Mouse (Mus musculus) heart, embryonic 12.5 days (tissue): ENCODE data around the gene Tdrd12. TPM values are rescaled to one million over a fixed set of nuclear protein-coding genes. Genes with fewer than 3 reads are reported as not detected.
"Not testable (repeated sequence)": the region's sequence is repeated elsewhere in the genome, so short reads cannot be mapped to it uniquely, and the experiment has no call there.

Source experiments
- ATAC-seq: fragments of 200-750 bp; cut with Nextera tagmentation; 2 replicates; pipeline ENCODE4 v1.8.0; 2017; ENCODE audit warnings: moderate TSS enrichment, moderate library complexity; ENCODE audit not compliant: insufficient number of reproducible peaks, low FRiP score
- H3K27ac ChIP-seq: fragments of 300-500 bp; sonication (generic); 2 replicates; pipeline ENCODE4 v1.5.1; 2016; ENCODE audit warnings: mild to moderate bottlenecking, moderate library complexity; ENCODE audit not compliant: poor library complexity, severe bottlenecking
- H3K27me3 ChIP-seq: fragments of 300-500 bp; sonication (generic); replicated peaks from 2 replicates; pipeline ENCODE4 v1.6.1; 2016; ENCODE audit warnings: mild to moderate bottlenecking, moderate library complexity
- H3K36me3 ChIP-seq: fragments of 300-500 bp; sonication (generic); 2 replicates; pipeline ENCODE4 v1.6.1; 2016; ENCODE audit warnings: mild to moderate bottlenecking, moderate library complexity
- H3K4me1 ChIP-seq: fragments of 300-500 bp; sonication (generic); replicated peaks from 2 replicates; pipeline ENCODE4 v1.6.1; 2016; ENCODE audit warnings: mild to moderate bottlenecking
- H3K4me2 ChIP-seq: fragments of 300-500 bp; sonication (generic); 2 replicates; pipeline ENCODE4 v1.6.1; 2016; ENCODE audit warnings: mild to moderate bottlenecking, moderate library complexity
- H3K4me3 ChIP-seq: fragments of 300-500 bp; sonication (generic); 2 replicates; pipeline ENCODE4 v1.5.1; 2016; ENCODE audit warnings: mild to moderate bottlenecking
- H3K9ac ChIP-seq: fragments of 300-500 bp; sonication (generic); 2 replicates; pipeline ENCODE4 v1.6.1; 2016; ENCODE audit warnings: mild to moderate bottlenecking, moderate library complexity
- H3K9me3 ChIP-seq: fragments of 300-500 bp; sonication (generic); replicated peaks from 2 replicates; pipeline ENCODE4 v1.6.1; 2016; ENCODE audit warnings: mild to moderate bottlenecking, moderate library complexity
- WGBS: fragments of 180-500 bp; shearing (Covaris S2); methylation state at CpG from one replicate; pipeline ENCODE4 v1.1.7; 2016; 5-methylcytosine and 5-hydroxymethylcytosine counted together
- polyA plus RNA-seq: library from polyadenylated mRNA; unstranded; fragments of >200 nt; fragmentation: Nextera tagmentation; extraction: Ambion mirVana; gene quantifications from 2 replicates; pipeline ENCODE4 v1.2.1, GENCODE M21; 2016

Gene Tdrd12
- 0.37 and 0.82 TPM in 2 replicates for polyA plus RNA-seq

- Histone ChIP-seq H3K27ac (no peak within 1 kb of the TSS), H3K4me1 (no peaks in the 10 kb centered on the region), H3K4me2 (no peak within 1 kb of the TSS), H3K36me3 (no peaks in the 10 kb centered on the region), H3K9me3 (no peaks in the 10 kb centered on the region), H3K27me3 (no peaks in the 10 kb centered on the region), H3K9ac (no peak within 1 kb of the TSS), H3K4me3 (no peak within 1 kb of the TSS)
- 83% methylated on average over 17 of the region's 17 CpGs for WGBS
- no peak for ATAC-seq
Measured at GRCm38 (mm10) chr7:35537562-35537961, at the start of gene Tdrd12. TSS of gene Tdrd12 (minus strand) at chr7:35537745.

- WGBS = 21% methylated on average over 15 of the region's 15 CpGs
- no peak for ATAC-seq
- Histone ChIP-seq H3K36me3 (peaks cover 5% of the 10 kb centered on the region), H3K9me3 (no peaks in the 10 kb centered on the region), H3K27ac (no peak overlapping the region), H3K9ac (peak overlapping the region; percentile 89), H3K4me2 (peak overlapping the region; percentile 100), H3K4me1 (peaks cover 29% of the 10 kb centered on the region), H3K4me3 (peak overlapping the region; percentile 88), H3K27me3 (peaks cover 26% of the 10 kb centered on the region)
Measured at GRCm38 (mm10) chr7:35586906-35587445, 49.4 kb upstream of the Tdrd12 start.

GRCm38 (mm10) chr7:35586055-35586905 lies 48.7 kb upstream of the Tdrd12 start, which contains the start of gene Ankrd27:
TSS of gene Ankrd27 (plus strand) at chr7:35586244.
- peaks cover 29% of the 10 kb centered on the region for H3K4me1 ChIP-seq
- no peaks in the 10 kb centered on the region for H3K36me3 ChIP-seq
- H3K4me2 ChIP-seq = peak within 1 kb of the TSS; percentile 100
- H3K4me3 ChIP-seq = peak within 1 kb of the TSS; percentile 88
- ATAC-seq = peak; percentile 97
- H3K9me3 ChIP-seq = no peaks in the 10 kb centered on the region
- under 1% methylated on average over 49 of the region's 49 CpGs for WGBS
- peak within 1 kb of the TSS; percentile 76 for H3K27ac ChIP-seq
- H3K27me3 ChIP-seq = peaks cover 26% of the 10 kb centered on the region
- peak within 1 kb of the TSS; percentile 89 for H3K9ac ChIP-seq

GRCm38 (mm10) chr7:35585191-35586054 lies 47.9 kb upstream of the Tdrd12 start, which contains the start of gene Rgs9bp:
TSS of gene Rgs9bp (minus strand) at chr7:35585582.
- no peaks in the 10 kb centered on the region for H3K9me3 ChIP-seq
- peak; percentile 81 for ATAC-seq
- peak within 1 kb of the TSS; percentile 88 for H3K4me3 ChIP-seq
- WGBS = under 1% methylated on average over 45 of the region's 45 CpGs
- no peaks in the 10 kb centered on the region for H3K36me3 ChIP-seq
- H3K27ac ChIP-seq = peak within 1 kb of the TSS; percentile 76
- peaks cover 29% of the 10 kb centered on the region for H3K4me1 ChIP-seq
- peak within 1 kb of the TSS; percentile 100 for H3K4me2 ChIP-seq
- H3K27me3 ChIP-seq = peaks cover 26% of the 10 kb centered on the region
- H3K9ac ChIP-seq = peak within 1 kb of the TSS; percentile 89

- Histone ChIP-seq H3K27ac (no peak overlapping the region), H3K27me3 (peaks cover 26% of the 10 kb centered on the region), H3K9me3 (no peaks in the 10 kb centered on the region), H3K9ac (peak overlapping the region; percentile 64), H3K4me3 (peak overlapping the region; percentile 88), H3K4me2 (peak overlapping the region; percentile 100), H3K4me1 (peaks cover 29% of the 10 kb centered on the region), H3K36me3 (no peaks in the 10 kb centered on the region)
- ATAC-seq = no peak
- WGBS = under 1% methylated on average over 50 of the region's 50 CpGs
Measured at GRCm38 (mm10) chr7:35584786-35585190, 47.2 kb upstream of the Tdrd12 start.

- Histone ChIP-seq H3K4me2 (peak overlapping the region; percentile 100), H3K27ac (no peak overlapping the region), H3K9ac (peak overlapping the region; percentile 64), H3K9me3 (no peaks in the 10 kb centered on the region), H3K4me1 (peaks cover 29% of the 10 kb centered on the region), H3K36me3 (no peaks in the 10 kb centered on the region), H3K4me3 (peak overlapping the region; percentile 88), H3K27me3 (peaks cover 26% of the 10 kb centered on the region)
- 4% methylated on average over 34 of the region's 36 CpGs for WGBS
- ATAC-seq = no peak
Measured at GRCm38 (mm10) chr7:35584068-35584785, 46.7 kb upstream of the Tdrd12 start.

- peak overlapping the region; percentile 88; the same call in 1 of the 2 replicates for H3K4me3 ChIP-seq
- H3K4me2 ChIP-seq = peak overlapping the region; percentile 100
Measured at GRCm38 (mm10) chr7:35583476-35584025, 46.0 kb upstream of the Tdrd12 start.

GRCm38 (mm10) chr7:35582719-35583118 lies 45.2 kb upstream of the Tdrd12 start:
- Histone ChIP-seq H3K4me3 (no peak overlapping the region), H3K36me3 (no peaks in the 10 kb centered on the region), H3K27ac (no peak overlapping the region), H3K9me3 (no peaks in the 10 kb centered on the region), H3K4me2 (no peak overlapping the region), H3K27me3 (peaks cover 26% of the 10 kb centered on the region), H3K9ac (no peak overlapping the region), H3K4me1 (peaks cover 24% of the 10 kb centered on the region)
- 72% methylated on average over 5 of the region's 5 CpGs for WGBS
- no peak for ATAC-seq

More at GRCm38 (mm10) chr7:35583476-35584025, 46.0 kb upstream of the Tdrd12 start:
- no peaks in the 10 kb centered on the region for H3K36me3 ChIP-seq
- WGBS = 7% methylated on average over 11 of the region's 11 CpGs
- no peaks in the 10 kb centered on the region for H3K9me3 ChIP-seq
- H3K27ac ChIP-seq = no peak overlapping the region
- no peak overlapping the region for H3K9ac ChIP-seq
- no peak for ATAC-seq
- peaks cover 26% of the 10 kb centered on the region for H3K27me3 ChIP-seq
- H3K4me1 ChIP-seq = peaks cover 29% of the 10 kb centered on the region

GRCm38 (mm10) chr7:35579849-35580248 lies 42.3 kb upstream of the Tdrd12 start:
- Histone ChIP-seq H3K27ac (no peak overlapping the region), H3K4me1 (peaks cover 13% of the 10 kb centered on the region), H3K36me3 (no peaks in the 10 kb centered on the region), H3K4me2 (no peak overlapping the region), H3K4me3 (no peak overlapping the region), H3K27me3 (peaks cover 25% of the 10 kb centered on the region), H3K9ac (no peak overlapping the region), H3K9me3 (no peaks in the 10 kb centered on the region)
- no peak for ATAC-seq
- 33% methylated on average over 4 of the region's 4 CpGs for WGBS

- H3K36me3 ChIP-seq, H3K27ac ChIP-seq, H3K9ac ChIP-seq, H3K4me1 ChIP-seq, H3K9me3 ChIP-seq, ATAC-seq, H3K4me3 ChIP-seq, H3K4me2 ChIP-seq, H3K27me3 ChIP-seq: not testable (repeated sequence)
- WGBS = 18% methylated on average over 6 of the region's 6 CpGs
Measured at GRCm38 (mm10) chr7:35570883-35571282, 33.3 kb upstream of the Tdrd12 start.
